Mouse (Mus musculus): ENCODE data around the gene Dolpp1.
A peak's percentile ranks its signal among the peaks of the same experiment; 100 is the strongest.
"Not testable (repeated sequence)": the region's sequence is repeated elsewhere in the genome, so short reads cannot be mapped to it uniquely, and the experiment has no call there.

The Dolpp1 gene

GRCm38 (mm10) chr2:30409454-30410176, 17.6 kb downstream of the Dolpp1 start:
- no peak for DNase-seq (ENCODE audit: low read depth)

GRCm38 (mm10) chr2:30413038-30413973, 21.3 kb downstream of the Dolpp1 start:
- no peak for DNase-seq (ENCODE audit: low read depth)

GRCm38 (mm10) chr2:30414101-30414500, 22.0 kb downstream of the Dolpp1 start:
- no peak for DNase-seq (ENCODE audit: low read depth)

- peak; percentile 17 for DNase-seq (ENCODE audit: low read depth)
Measured at GRCm38 (mm10) chr2:30414681-30415080, 22.6 kb downstream of the Dolpp1 start.

GRCm38 (mm10) chr2:30415157-30415935, 23.3 kb downstream of the Dolpp1 start, which contains the start of gene Crat:
Crat (minus strand) TSS chr2:30415813.
- DNase-seq (ENCODE audit: low read depth), result peak; percentile 74

GRCm38 (mm10) chr2:30415936-30416648, 24.0 kb downstream of the Dolpp1 start, which contains the start of gene Ptpa:
Ptpa (plus strand) TSS chr2:30416039.
- peak; percentile 77 for DNase-seq (ENCODE audit: low read depth)

- DNase-seq (ENCODE audit: low read depth), result peak; percentile 29
Measured at GRCm38 (mm10) chr2:30416649-30416965, 24.6 kb downstream of the Dolpp1 start.

GRCm38 (mm10) chr2:30417154-30417553, 25.1 kb downstream of the Dolpp1 start:
- DNase-seq (ENCODE audit: low read depth), result not testable (repeated sequence)

- DNase-seq (ENCODE audit: low read depth), result peak; percentile 68
Measured at GRCm38 (mm10) chr2:30417595-30418165, 25.6 kb downstream of the Dolpp1 start.

GRCm38 (mm10) chr2:30418259-30418658, 26.2 kb downstream of the Dolpp1 start:
- no peak for DNase-seq (ENCODE audit: low read depth)

- no peak for DNase-seq (ENCODE audit: low read depth)
Measured at GRCm38 (mm10) chr2:30419112-30419511, 27.1 kb downstream of the Dolpp1 start.

GRCm38 (mm10) chr2:30421432-30421831, 29.4 kb downstream of the Dolpp1 start:
- DNase-seq (ENCODE audit: low read depth), result no peak

GRCm38 (mm10) chr2:30429156-30429555, 37.1 kb downstream of the Dolpp1 start:
- DNase-seq (ENCODE audit: low read depth), result no peak

GRCm38 (mm10) chr2:30435326-30436155, 43.5 kb downstream of the Dolpp1 start:
- DNase-seq (ENCODE audit: low read depth), result peak; percentile 68

- no peak for DNase-seq (ENCODE audit: low read depth)
Measured at GRCm38 (mm10) chr2:30436156-30436545, 44.1 kb downstream of the Dolpp1 start.

- DNase-seq (ENCODE audit: low read depth), result no peak
Measured at GRCm38 (mm10) chr2:30436809-30437208, 44.8 kb downstream of the Dolpp1 start.

- DNase-seq (ENCODE audit: low read depth), result no peak
Measured at GRCm38 (mm10) chr2:30437791-30438190, 45.7 kb downstream of the Dolpp1 start.

- no peak for DNase-seq (ENCODE audit: low read depth)
Measured at GRCm38 (mm10) chr2:30439631-30440030, 47.6 kb downstream of the Dolpp1 start.

- DNase-seq (ENCODE audit: low read depth), result no peak
Measured at GRCm38 (mm10) chr2:30440211-30440700, 48.2 kb downstream of the Dolpp1 start.

Measured in c-Kit-positive CD71-positive TER-119-negative erythroid progenitor cells, embryonic 14.5 days (primary cell).